Comparison of ENCODE assay signal across 18 mouse cellular contexts in the genomic region with DNA sequence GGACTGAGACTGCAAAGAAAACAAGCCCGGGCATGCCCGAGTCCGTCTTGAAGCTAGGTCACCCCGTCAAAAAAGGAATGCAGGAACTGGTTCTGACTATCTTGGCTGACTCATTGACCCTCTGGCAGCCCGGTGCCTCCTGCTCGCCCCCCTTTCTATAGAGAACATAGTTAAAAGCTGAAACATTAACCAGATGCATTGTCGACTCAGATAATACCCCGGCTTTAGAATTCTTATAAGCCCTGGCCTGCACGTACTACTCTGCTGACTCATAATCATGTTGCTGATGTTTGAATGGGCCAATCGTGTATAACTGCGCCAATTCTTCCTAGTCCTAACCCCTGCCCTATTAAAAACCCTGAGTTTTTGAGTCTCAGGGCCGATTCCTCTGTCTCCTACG. TPM values are rescaled to one million over a fixed set of nuclear protein-coding genes. Genes with fewer than 3 reads are reported as not detected.
DNase-seq lines count a peak whose midpoint lies in the region; ATAC-seq and TF ChIP-seq lines count a peak whose summit lies in the region.
"Not testable (repeated sequence)": the region's sequence is repeated elsewhere in the genome, so short reads cannot be mapped to it uniquely, and the experiment has no call there.
"Had no signal": no experiment of that assay in that cellular context is flagged by ENCODE, and none has a peak within 500 bp of the region (broad histone marks: within the 10 kb centered on the region; RNA-seq: fewer than 3 reads in every experiment).

No protein-coding gene starts in this region.

- H3K9me3 ChIP-seq in ES-E14 (ENCODE audit: control insufficient read depth, insufficient read depth, low read depth, low read length); heart, embryonic 13.5 days; heart, postnatal 0 days (replicated peaks; ENCODE audit: control insufficient read depth, low read length); intestine, embryonic 16.5 days (ENCODE audit: control insufficient read depth, low read length); stomach, postnatal 0 days (ENCODE audit: control insufficient read depth, low read length): not testable (repeated sequence)

- 0 out of 2 replicates have a peak, but pooled peaks have one; percentile 23 for TF ChIP-seq EP300 in heart, postnatal 0 days (IDR thresholded peaks at IDR 0.05; ENCODE audit: low read depth)
- not testable (repeated sequence) for TF ChIP-seq EP300 in stomach, postnatal 0 days (optimal IDR thresholded peaks at IDR 0.05)

- H3K4me2 ChIP-seq in heart, embryonic 13.5 days, result peak overlapping the region; percentile 41
- H3K4me2 ChIP-seq in heart, postnatal 0 days (ENCODE audit: low read depth, low read length), result peak overlapping the region; percentile 34; the same call in 1 of the 2 replicates
- H3K4me2 ChIP-seq in intestine, embryonic 16.5 days (ENCODE audit: low read depth, low read length); stomach, postnatal 0 days (replicated peaks; ENCODE audit: low read depth): not testable (repeated sequence)

- in situ Hi-C loops in ES-E14 (cut with MboI; ENCODE audit: low sequenced_read_pairs in 2 of 2, unreplicated experiment in 2 of 2), result not testable (repeated sequence)

- H3K9ac ChIP-seq in ES-E14 (ENCODE audit: insufficient read depth, low read depth, low read length, poor library complexity, severe bottlenecking); heart, embryonic 13.5 days; heart, postnatal 0 days (replicated peaks; ENCODE audit: low read depth, low read length); intestine, embryonic 16.5 days (ENCODE audit: low read depth, low read length); stomach, postnatal 0 days (ENCODE audit: low read length): not testable (repeated sequence)

- ATAC-seq in heart, embryonic 13.5 days (ENCODE audit: extremely low read depth, insufficient number of reproducible peaks, low FRiP score, low TSS enrichment), result not testable (repeated sequence)
- ATAC-seq in heart, postnatal 0 days (ENCODE audit: insufficient read depth, low read depth), result peak; percentile 64
- peak; percentile 67 for ATAC-seq in intestine, embryonic 16.5 days
- peak; percentile 93 for ATAC-seq in stomach, postnatal 0 days (ENCODE audit: low FRiP score, low TSS enrichment)

- not testable (repeated sequence) for DNase-seq in ES-E14 (ENCODE audit: low read depth, low spot score)
- peak; percentile 82 for DNase-seq in heart, adult 11 months
- DNase-seq in heart, postnatal 0 days (ENCODE audit: low spot score), result peak; percentile 27
- DNase-seq in kidney, postnatal 14 days, result peak; percentile 5
- peak; percentile 45 for DNase-seq in stomach, postnatal 0 days (ENCODE audit: low spot score)
- DNase-seq in urinary bladder, postnatal 36 days (ENCODE audit: low spot score in 2 of 2), result peak; percentile 38 to 61

- not testable (repeated sequence) for H3K36me3 ChIP-seq in ES-E14 (ENCODE audit: control insufficient read depth, insufficient read depth, low read length, poor library complexity, severe bottlenecking); heart, embryonic 13.5 days; heart, postnatal 0 days (replicated peaks; ENCODE audit: control insufficient read depth, insufficient read depth, low read length); intestine, embryonic 16.5 days (ENCODE audit: control insufficient read depth, insufficient read depth, low read length); stomach, postnatal 0 days (ENCODE audit: control insufficient read depth, insufficient read depth, low read length)

- not testable (repeated sequence) for H3K27me3 ChIP-seq in heart, embryonic 13.5 days (replicated peaks); heart, postnatal 0 days (ENCODE audit: control insufficient read depth, insufficient read depth, low read length); intestine, embryonic 16.5 days (replicated peaks; ENCODE audit: control insufficient read depth, insufficient read depth, low read length); stomach, postnatal 0 days (ENCODE audit: control insufficient read depth, insufficient read depth, low read length)

- H3K4me3 ChIP-seq in ES-E14 (ENCODE audit: insufficient read depth in 1 of 2, low read depth in 1 of 2, low read length in 2 of 2, poor library complexity in 1 of 2, severe bottlenecking in 1 of 2); heart, embryonic 13.5 days; heart, postnatal 0 days (ENCODE audit: low read depth, low read length); intestine, embryonic 16.5 days (ENCODE audit: low read length); stomach, postnatal 0 days (ENCODE audit: low read depth, low read length): not testable (repeated sequence)

- H3K4me1 ChIP-seq in ES-E14 (ENCODE audit: control insufficient read depth in 2 of 2, insufficient read depth in 2 of 2, low read length in 2 of 2, poor library complexity in 1 of 2); heart, postnatal 0 days (ENCODE audit: control insufficient read depth, insufficient read depth); intestine, embryonic 16.5 days (ENCODE audit: control insufficient read depth, insufficient read depth, low read length); stomach, postnatal 0 days (replicated peaks; ENCODE audit: control insufficient read depth, insufficient read depth): not testable (repeated sequence)
- H3K4me1 ChIP-seq in heart, embryonic 13.5 days, result peaks cover 12% of the 10 kb centered on the region

- not testable (repeated sequence) for TF ChIP-seq CTCF in heart, postnatal 0 days (IDR thresholded peaks at IDR 0.05; ENCODE audit: low read depth); stomach, postnatal 0 days (IDR thresholded peaks at IDR 0.05; ENCODE audit: low read depth)

- peak overlapping the region; percentile 34 for H3K27ac ChIP-seq in ES-E14 (ENCODE audit: insufficient read depth, low read depth, low read length, poor library complexity, severe bottlenecking)
- peak overlapping the region; percentile 80 for H3K27ac ChIP-seq in heart, embryonic 13.5 days (replicated peaks)
- H3K27ac ChIP-seq in heart, postnatal 0 days (ENCODE audit: low read depth), result peak overlapping the region; percentile 73
- H3K27ac ChIP-seq in intestine, embryonic 16.5 days (ENCODE audit: low read length), result not testable (repeated sequence)
- H3K27ac ChIP-seq in stomach, postnatal 0 days (replicated peaks), result peak overlapping the region; percentile 8

- 32% methylated on average over 13 of the region's 13 CpGs for WGBS in heart, embryonic 13.5 days
- 14% methylated on average over 13 of the region's 13 CpGs for WGBS in heart, postnatal 0 days
- WGBS in intestine, embryonic 16.5 days, result 47% methylated on average over 13 of the region's 13 CpGs
- 38% methylated on average over 13 of the region's 13 CpGs for WGBS in stomach, postnatal 0 days

RNA-seq across cellular contexts. Expression of gene Ugt2b34, which starts 50.2 kb away (rescaled TPM):
- 0.45 TPM in 1 of 2 replicates, not detected in the other for total RNA-seq in ES-E14 (2012; rRNA removed)
- 0.11 and 1.9 TPM in 2 replicates for polyA plus RNA-seq in heart, embryonic 13.5 days (2015; fragmentation: Nextera tagmentation; extraction: Ambion mirVana)
- 0.23 TPM in 1 of 2 replicates, not detected in the other for total RNA-seq in heart, postnatal 0 days (2014; rRNA removed; ENCODE audit: low replicate concordance)
- polyA plus RNA-seq in heart, postnatal 0 days (2015; fragmentation: Nextera tagmentation; extraction: Ambion mirVana), result not detected in 2 replicates
- 170 and 172 TPM in 2 replicates for polyA plus RNA-seq in intestine, embryonic 16.5 days (2015; fragmentation: Nextera tagmentation; extraction: Ambion mirVana)
- 64.1 and 68.1 TPM in 2 replicates for polyA plus RNA-seq in stomach, postnatal 0 days (2015; fragmentation: Nextera tagmentation; extraction: Ambion mirVana)
- total RNA-seq: gastrocnemius, postnatal 36 days; heart, postnatal 14 days had no signal
- polyA plus RNA-seq: activated CD4-positive, CD25-positive, alpha-beta regulatory T cell, adult 4 months; C2C12; cortical plate, adult 2 months; embryonic facial prominence, embryonic 12.5 days; forebrain, embryonic 11.5 days; forebrain, embryonic 15.5 days; hindbrain, embryonic 10.5 days; hindbrain, embryonic 14.5 days had no signal

RNA-seq across cellular contexts. Expression of gene Ythdc1, which starts 52.5 kb away (rescaled TPM):
- total RNA-seq in ES-E14 (2012; rRNA removed), result 54.7 and 66.9 TPM in 2 replicates
- 21.9 and 24.1 TPM in 2 replicates for polyA plus RNA-seq in heart, embryonic 13.5 days (2015; fragmentation: Nextera tagmentation; extraction: Ambion mirVana)
- total RNA-seq in heart, postnatal 0 days (2014; rRNA removed; ENCODE audit: low replicate concordance), result 20.0 and 56.7 TPM in 2 replicates
- 16.9 and 18.7 TPM in 2 replicates for polyA plus RNA-seq in heart, postnatal 0 days (2015; fragmentation: Nextera tagmentation; extraction: Ambion mirVana)
- polyA plus RNA-seq in intestine, embryonic 16.5 days (2015; fragmentation: Nextera tagmentation; extraction: Ambion mirVana), result 25.4 and 25.9 TPM in 2 replicates
- polyA plus RNA-seq in stomach, postnatal 0 days (2015; fragmentation: Nextera tagmentation; extraction: Ambion mirVana), result 17.8 and 18.4 TPM in 2 replicates

Comparison
In these comparisons a context has a peak if more than half of its experiments do, and no peak if none do; other contexts are left out.
1. RNA of gene Ugt2b34, which starts 50.2 kb away (polyA plus RNA-seq): 170 to 172 TPM in intestine, embryonic 16.5 days and 64.1 to 68.1 TPM in stomach, postnatal 0 days; 0.11 to 1.9 TPM in heart, embryonic 13.5 days and not detected in heart, postnatal 0 days; every median in the first group is over 10 times any median in the second.